Mouse (Mus musculus) CH12.LX (cell line): ENCODE results near the gene Acads.

Source experiments
- CTCF ChIP-seq, 2 experiments: IDR thresholded peaks in 1 of 2; conservative IDR thresholded peaks in 1 of 2; 2 replicates each; pipeline ENCODE4 v1.5.1; 2011 to 2012; ENCODE audit warnings: low read depth in 2 of 2, low read length in 2 of 2, improper control_type of control experiment in 1 of 2, inconsistent platforms in 1 of 2, mild to moderate bottlenecking in 1 of 2, moderate library complexity in 1 of 2
- EP300 ChIP-seq: IDR thresholded peaks from 2 replicates; pipeline ENCODE4 v1.6.1; 2011; ENCODE audit warnings: low read length, improper control_type of control experiment
- MEF2A ChIP-seq: IDR thresholded peaks from 2 replicates; pipeline ENCODE4 v1.6.1; 2014; ENCODE audit warnings: low read depth, mild to moderate bottlenecking, inconsistent platforms, low read length, improper control_type of control experiment, borderline replicate concordance
- ZKSCAN1 ChIP-seq: IDR thresholded peaks from 2 replicates; pipeline ENCODE4 v1.6.1; 2012; ENCODE audit warnings: low read depth, inconsistent platforms, low read length, improper control_type of control experiment, borderline replicate concordance

GRCm38 (mm10) chr5:115062566-115062965 lies 56.6 kb downstream of the Acads start:
- TF ChIP-seq ZKSCAN1 (no peak), CTCF (conservative IDR thresholded peaks at IDR 0.05 in 1 of 2, IDR thresholded peaks at IDR 0.05 in 1 of 2; ENCODE audit: low read depth in 2 of 2, low read length in 2 of 2) (no peak), MEF2A (no peak), EP300 (no peak)
